Mouse (Mus musculus): ENCODE measurements around the gene Nmd3. TPM values are rescaled to one million over a fixed set of nuclear protein-coding genes. Genes with fewer than 3 reads are reported as not detected.

Nmd3 gene
- polyA plus RNA-seq, 1 experiment from 2014 or later, result 89.5 TPM

Other genes starting within 250 kb of the Nmd3 start
- 102 and 103 TPM in 2 replicates for gene B3galnt1, start 123.0 kb upstream of the Nmd3 start, polyA plus RNA-seq (2015; fragmentation: Nextera tagmentation; extraction: Ambion mirVana)
- gene Sptssb, start 138.0 kb downstream of the Nmd3 start, polyA plus RNA-seq (2015; fragmentation: Nextera tagmentation; extraction: Ambion mirVana), result 0.81 and 1.0 TPM in 2 replicates